Mouse (Mus musculus) neural tube, embryonic 11.5 days (tissue): ENCODE measurements at regions not wholly inside any gene's neighbourhood (a gene's known extent, or its start where the extent isn't known, plus 50 kb on each side); places are given as distances from the start of the nearest gene placed in this dataset.

Experiments used
- ATAC-seq: fragments of 200-750 bp; cut with Nextera tagmentation; 2 replicates; pipeline ENCODE4 v1.8.0; 2017; ENCODE audit warnings: moderate number of reproducible peaks, mild to moderate bottlenecking, moderate TSS enrichment, moderate library complexity; ENCODE audit not compliant: insufficient read depth, low FRiP score, low TSS enrichment
- DNase-seq: peaks from one replicate; pipeline ENCODE4 v3.0.0-alpha.2; 2015; ENCODE audit warnings: low spot score
- H3K27ac ChIP-seq: fragments of 300-500 bp; sonication (generic); 2 replicates; pipeline ENCODE4 v1.5.1; 2014; ENCODE audit warnings: low read depth, mild to moderate bottlenecking, low read length
- H3K27me3 ChIP-seq: fragments of 300-500 bp; sonication (generic); 2 replicates; pipeline ENCODE4 v1.6.1; 2014; ENCODE audit warnings: mild to moderate bottlenecking, low read length, mixed read lengths; ENCODE audit not compliant: control insufficient read depth, insufficient read depth
- H3K36me3 ChIP-seq: fragments of 300-500 bp; sonication (generic); 2 replicates; pipeline ENCODE4 v1.6.1; 2014; ENCODE audit warnings: mild to moderate bottlenecking, low read length, moderate library complexity, mixed read lengths; ENCODE audit not compliant: control insufficient read depth, insufficient read depth
- H3K4me1 ChIP-seq: fragments of 300-500 bp; sonication (generic); 2 replicates; pipeline ENCODE4 v1.6.1; 2014; ENCODE audit warnings: low read length, mixed read lengths; ENCODE audit not compliant: control insufficient read depth, insufficient read depth
- H3K4me2 ChIP-seq: fragments of 300-500 bp; sonication (generic); 2 replicates; pipeline ENCODE4 v1.6.1; 2014; ENCODE audit warnings: low read depth, mild to moderate bottlenecking, moderate library complexity
- H3K4me3 ChIP-seq: fragments of 300-500 bp; sonication (generic); 2 replicates; pipeline ENCODE4 v1.5.1; 2014; ENCODE audit warnings: low read depth, low read length
- H3K9ac ChIP-seq: fragments of 300-500 bp; sonication (generic); 2 replicates; pipeline ENCODE4 v1.6.1; 2014; ENCODE audit warnings: mild to moderate bottlenecking, low read length
- H3K9me3 ChIP-seq: fragments of 300-500 bp; sonication (generic); 2 replicates; pipeline ENCODE4 v1.6.1; 2016; ENCODE audit warnings: low read length; ENCODE audit not compliant: control insufficient read depth
- WGBS: fragments of 180-500 bp; shearing (Covaris S2); extraction: QIAGEN DNeasy Blood & Tissue Kit; methylation state at CpG from one replicate; pipeline ENCODE4 v1.1.7; 2014; 5-methylcytosine and 5-hydroxymethylcytosine counted together

DNA sequence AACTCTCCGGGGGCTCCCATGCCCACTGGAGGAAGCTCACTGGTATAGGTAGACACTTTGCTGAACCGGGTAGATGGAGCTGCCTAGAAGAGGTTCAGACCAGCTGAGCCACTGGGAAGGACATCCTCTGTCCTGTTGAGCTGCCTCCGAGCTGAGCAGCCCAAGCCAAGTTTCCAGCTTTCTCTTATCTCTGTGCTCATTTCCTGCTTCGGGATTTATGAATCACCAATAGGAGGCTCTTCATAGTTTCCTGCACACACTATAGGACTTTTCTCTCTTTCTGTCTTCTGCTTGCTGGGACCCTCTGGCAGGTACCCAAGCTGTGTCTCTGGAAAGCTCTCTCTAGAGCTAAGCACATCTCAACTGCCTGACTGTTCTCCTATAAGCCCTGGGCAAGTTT is 177.4 kb upstream of the Hes1 start:
- Histone ChIP-seq H3K4me1 (peaks cover 21% of the 10 kb centered on the region), H3K27me3 (0 out of 2 replicates have a peak, but pooled peaks cover 3% of the 10 kb centered on the region), H3K9me3 (no peaks in the 10 kb centered on the region), H3K4me3 (no peak overlapping the region), H3K27ac (no peak overlapping the region), H3K9ac (no peak overlapping the region), H3K4me2 (no peak overlapping the region), H3K36me3 (no peaks in the 10 kb centered on the region)
- no peak for DNase-seq
- WGBS = 91% methylated on average over 4 of the region's 4 CpGs
- no peak for ATAC-seq

DNA sequence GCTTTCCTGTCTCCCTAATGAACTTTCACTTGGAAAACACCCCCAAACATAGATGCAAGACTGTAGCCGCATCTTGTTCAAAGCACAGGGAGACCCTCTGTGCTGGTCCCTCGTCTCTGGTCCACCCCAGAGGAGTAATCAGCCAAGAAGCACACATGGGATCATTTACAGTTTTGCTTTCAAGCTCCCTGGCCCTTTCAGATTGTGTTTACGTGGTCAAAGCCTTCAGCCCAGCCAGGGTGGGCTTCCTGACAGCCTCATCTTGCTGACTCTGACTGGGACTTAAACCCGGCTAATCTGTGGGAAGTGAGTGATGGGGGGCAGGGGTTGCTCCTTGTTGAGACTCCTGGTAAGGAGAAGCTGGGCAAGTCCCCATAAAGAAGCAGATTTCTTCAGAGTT is 174.8 kb upstream of the Hes1 start:
- H3K27me3 ChIP-seq = peaks cover 6% of the 10 kb centered on the region; the same call in 1 of the 2 replicates
- no peak overlapping the region for H3K4me3 ChIP-seq
- WGBS = 44% methylated on average over 4 of the region's 4 CpGs
- H3K9me3 ChIP-seq = no peaks in the 10 kb centered on the region
- peaks cover 15% of the 10 kb centered on the region for H3K4me1 ChIP-seq
- H3K9ac ChIP-seq = no peak overlapping the region
- DNase-seq (no peak), ATAC-seq (no peak)
- H3K27ac ChIP-seq = no peak overlapping the region
- H3K4me2 ChIP-seq = no peak overlapping the region
- H3K36me3 ChIP-seq = no peaks in the 10 kb centered on the region

- ATAC-seq (no peak), DNase-seq (no peak)
- 59% methylated on average over 7 of the region's 7 CpGs for WGBS
- Histone ChIP-seq H3K27me3 (peaks cover 6% of the 10 kb centered on the region; the same call in 1 of the 2 replicates), H3K4me3 (no peak overlapping the region), H3K9ac (no peak overlapping the region), H3K4me2 (no peak overlapping the region), H3K27ac (no peak overlapping the region), H3K9me3 (no peaks in the 10 kb centered on the region), H3K36me3 (no peaks in the 10 kb centered on the region), H3K4me1 (peaks cover 18% of the 10 kb centered on the region)
Measured at GRCm38 (mm10) chr16:29891472-29891871, 172.7 kb upstream of the Hes1 start.

DNA sequence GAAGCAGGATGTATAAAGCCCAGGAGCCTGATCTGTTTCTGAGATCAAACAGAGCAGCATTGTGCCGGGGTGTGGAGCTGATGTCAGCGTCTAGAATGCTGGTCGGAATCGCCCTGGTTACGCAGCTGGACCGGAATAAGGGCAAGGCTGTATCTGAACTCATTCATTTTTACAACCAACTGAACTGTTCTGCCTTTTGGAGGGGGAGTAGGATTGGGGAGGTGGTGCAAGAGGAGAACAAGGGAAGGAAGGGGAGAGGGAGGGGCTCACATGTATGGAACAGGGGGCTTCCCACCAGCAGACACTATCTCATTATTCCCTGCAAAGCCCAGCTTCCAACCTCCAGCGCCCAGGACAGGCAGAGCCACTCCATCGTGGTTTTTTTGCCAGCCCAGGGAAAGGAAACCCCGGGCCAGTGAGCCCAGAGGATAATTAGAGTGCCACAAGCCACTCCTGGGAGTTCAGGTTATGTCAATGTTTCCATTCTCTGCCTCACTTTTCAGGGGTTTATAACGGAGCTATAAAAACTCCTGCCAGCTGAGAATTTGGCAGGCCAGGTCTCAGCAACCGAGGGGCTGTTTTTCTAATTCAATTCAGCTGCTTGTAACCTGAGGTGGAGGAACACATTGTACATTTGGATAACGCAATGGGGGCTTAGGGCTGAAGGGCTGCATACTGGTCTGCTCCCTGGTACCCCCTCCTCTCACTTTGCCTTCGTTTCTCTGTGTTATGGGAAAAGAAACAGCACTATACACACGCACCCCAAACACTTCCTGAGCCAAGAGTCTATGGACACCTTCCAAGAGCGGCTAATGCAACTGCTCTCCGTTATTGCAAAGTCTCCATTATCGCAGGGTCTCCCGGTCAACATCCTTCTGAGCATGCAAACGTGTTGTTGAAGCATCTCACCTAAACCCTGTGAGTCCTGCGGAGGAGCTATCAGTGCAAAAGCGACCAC is 170.0 kb upstream of the Hes1 start:
- Histone ChIP-seq H3K4me3 (no peak overlapping the region), H3K27me3 (peaks cover 6% of the 10 kb centered on the region; the same call in 1 of the 2 replicates), H3K36me3 (no peaks in the 10 kb centered on the region), H3K4me1 (peaks cover 18% of the 10 kb centered on the region), H3K27ac (no peak overlapping the region), H3K4me2 (peak overlapping the region; percentile 20), H3K9ac (no peak overlapping the region), H3K9me3 (no peaks in the 10 kb centered on the region)
- WGBS = 22% methylated on average over 21 of the region's 21 CpGs
- ATAC-seq = peak; percentile 91
- peak; percentile 78 for DNase-seq

DNA sequence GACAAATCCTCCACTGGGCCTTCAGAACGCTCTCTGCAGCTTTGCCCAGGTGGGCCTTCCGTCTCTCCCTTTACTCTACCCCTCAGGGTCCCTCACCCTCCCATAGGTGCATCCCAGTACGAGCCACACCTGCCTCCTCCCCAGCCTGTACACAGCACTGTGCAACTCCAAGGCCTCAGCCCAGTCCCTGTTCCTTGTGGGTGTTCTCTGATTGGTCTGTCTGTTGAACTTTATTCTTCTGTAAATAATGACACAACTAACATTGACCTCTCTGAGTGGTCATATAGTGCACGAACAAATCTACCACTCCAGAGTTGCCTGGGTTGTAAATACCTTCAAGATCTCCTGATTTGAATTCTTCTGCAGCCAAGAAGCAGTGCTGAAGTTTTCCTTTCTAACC is 167.8 kb upstream of the Hes1 start:
- no peak overlapping the region for H3K27ac ChIP-seq
- no peak for ATAC-seq
- H3K9me3 ChIP-seq = no peaks in the 10 kb centered on the region
- H3K4me1 ChIP-seq = peaks cover 18% of the 10 kb centered on the region
- no peak overlapping the region for H3K4me3 ChIP-seq
- WGBS = 84% methylated on average over 4 of the region's 4 CpGs
- H3K27me3 ChIP-seq = peaks cover 6% of the 10 kb centered on the region; the same call in 1 of the 2 replicates
- H3K4me2 ChIP-seq = no peak overlapping the region
- DNase-seq = no peak
- no peak overlapping the region for H3K9ac ChIP-seq
- no peaks in the 10 kb centered on the region for H3K36me3 ChIP-seq

DNA sequence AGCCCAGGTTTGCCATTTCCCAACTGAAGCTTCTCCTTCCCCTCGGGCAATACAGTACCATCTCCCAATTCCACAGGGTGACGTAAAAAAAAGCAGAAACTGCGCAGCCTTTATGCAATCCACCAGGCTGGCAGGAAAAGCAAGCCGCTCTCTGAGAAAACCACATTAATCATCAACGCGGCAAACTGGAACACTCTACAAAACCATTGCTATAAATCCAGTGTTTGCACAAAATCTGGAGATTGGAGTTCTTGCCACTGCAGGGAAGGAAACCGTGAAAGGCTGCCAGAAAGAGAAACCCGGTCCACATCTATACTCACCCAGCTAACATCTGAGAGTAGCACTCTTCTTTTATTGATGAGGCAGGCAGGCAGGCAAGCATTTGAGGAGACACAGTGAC is 160.7 kb upstream of the Hes1 start:
- DNase-seq (no peak), ATAC-seq (no peak)
- 0 out of 2 replicates have a peak, but pooled peaks cover 3% of the 10 kb centered on the region for H3K27me3 ChIP-seq
- H3K27ac ChIP-seq = no peak overlapping the region
- H3K9me3 ChIP-seq = no peaks in the 10 kb centered on the region
- no peak overlapping the region for H3K4me2 ChIP-seq
- 49% methylated on average over 8 of the region's 8 CpGs for WGBS
- H3K9ac ChIP-seq = no peak overlapping the region
- H3K4me3 ChIP-seq = no peak overlapping the region
- no peaks in the 10 kb centered on the region for H3K36me3 ChIP-seq
- H3K4me1 ChIP-seq = 0 out of 2 replicates have a peak, but pooled peaks cover 10% of the 10 kb centered on the region

DNA sequence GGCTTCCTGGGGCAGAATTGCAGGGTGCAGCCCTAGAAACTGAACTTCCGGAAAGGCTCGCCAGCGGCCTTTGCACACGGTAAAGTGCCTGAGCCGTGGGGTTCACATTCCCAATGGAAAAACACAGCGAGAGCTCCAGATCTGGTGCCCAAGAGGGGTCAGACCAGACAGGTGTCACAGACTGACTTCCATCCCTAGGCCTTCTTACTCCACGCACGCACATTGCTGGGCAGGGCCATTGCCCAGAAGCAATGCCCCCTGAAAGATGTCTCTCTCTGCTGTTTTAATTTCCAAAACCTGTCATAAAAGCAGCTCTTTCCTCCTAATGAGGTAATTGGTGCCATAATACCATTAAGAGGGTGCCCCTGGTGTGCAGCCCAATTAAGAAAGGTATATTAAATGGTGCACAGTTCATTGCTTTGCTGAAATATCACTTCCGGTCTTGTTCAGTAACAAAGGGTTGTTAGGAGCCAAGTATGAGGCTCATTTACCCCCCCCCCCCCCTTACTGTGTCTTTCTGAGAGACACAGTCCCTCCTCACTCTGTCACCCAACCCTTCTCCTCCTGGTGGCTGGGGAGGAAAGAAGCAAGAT is 159.9 kb upstream of the Hes1 start:
- 34% methylated on average over 9 of the region's 9 CpGs for WGBS
- Histone ChIP-seq H3K4me1 (0 out of 2 replicates have a peak, but pooled peaks cover 10% of the 10 kb centered on the region), H3K9me3 (no peaks in the 10 kb centered on the region), H3K4me2 (no peak overlapping the region), H3K27ac (no peak overlapping the region), H3K36me3 (no peaks in the 10 kb centered on the region), H3K9ac (no peak overlapping the region), H3K4me3 (no peak overlapping the region), H3K27me3 (0 out of 2 replicates have a peak, but pooled peaks cover 3% of the 10 kb centered on the region)
- DNase-seq = peak; percentile 12
- no peak for ATAC-seq

- ATAC-seq = no peak
- no peak for DNase-seq
- 45% methylated on average over 7 of the region's 7 CpGs for WGBS
Measured at GRCm38 (mm10) chr16:29907331-29907730, 156.9 kb upstream of the Hes1 start.

More at GRCm38 (mm10) chr16:29907331-29907730, 156.9 kb upstream of the Hes1 start:
- no peak overlapping the region for H3K4me2 ChIP-seq
- 0 out of 2 replicates have a peak, but pooled peaks cover 3% of the 10 kb centered on the region for H3K27me3 ChIP-seq
- H3K4me1 ChIP-seq = 0 out of 2 replicates have a peak, but pooled peaks cover 10% of the 10 kb centered on the region
- no peak overlapping the region for H3K27ac ChIP-seq
- no peaks in the 10 kb centered on the region for H3K9me3 ChIP-seq
- no peaks in the 10 kb centered on the region for H3K36me3 ChIP-seq
- H3K4me3 ChIP-seq = no peak overlapping the region
- H3K9ac ChIP-seq = no peak overlapping the region
